In genomic region chr7:28093541-28093940, GRCm38 (mm10) we compare ENCODE assay signal across 16 mouse cellular contexts. TPM values are rescaled to one million over a fixed set of nuclear protein-coding genes. Genes with fewer than 3 reads are reported as not detected.
"Had no signal": no experiment of that assay in that cellular context is flagged by ENCODE, and none has a peak within 500 bp of the region (broad histone marks: within the 10 kb centered on the region; RNA-seq: fewer than 3 reads in every experiment).

No protein-coding gene starts in this region.

- H3K4me2 ChIP-seq: liver, embryonic 13.5 days; lung, embryonic 15.5 days; midbrain, embryonic 11.5 days; stomach, embryonic 15.5 days had no signal

- ATAC-seq: liver, postnatal 0 days had no signal

- DNase-seq: kidney, adult 11 months; kidney, adult 9 months; liver; liver, embryonic 13.5 days; liver, postnatal 0 days; lung, postnatal 14 days; thymus, postnatal 14 days had no signal

- H3K27me3 ChIP-seq: liver, embryonic 13.5 days; lung, embryonic 15.5 days; stomach, embryonic 15.5 days had no signal

- H3K9ac ChIP-seq: liver, embryonic 13.5 days; liver, postnatal 0 days; lung, embryonic 15.5 days; stomach, embryonic 15.5 days had no signal

- H3K4me3 ChIP-seq: layer of hippocampus, adult 2 months; liver, embryonic 13.5 days; lung, embryonic 15.5 days; megakaryocyte, embryonic 14.5 days; stomach, embryonic 15.5 days had no signal

- H3K9me3 ChIP-seq: liver, embryonic 13.5 days; lung, embryonic 15.5 days; stomach, embryonic 15.5 days had no signal

- H3K27ac ChIP-seq: kidney, postnatal 0 days; layer of hippocampus, adult 2 months; liver, embryonic 13.5 days; lung, embryonic 15.5 days; macrophage; stomach, embryonic 15.5 days had no signal

- H3K4me1 ChIP-seq: liver, embryonic 13.5 days; lung, embryonic 15.5 days; megakaryocyte, embryonic 14.5 days; stomach, embryonic 15.5 days had no signal

- H3K36me3 ChIP-seq: liver, embryonic 13.5 days; lung, embryonic 15.5 days; stomach, embryonic 15.5 days had no signal

RNA-seq across cellular contexts. Expression of gene Fcgbp, which starts 22.5 kb away (rescaled TPM):
- polyA plus RNA-seq: liver, postnatal 0 days; macrophage; midbrain, embryonic 11.5 days; neural tube, embryonic 11.5 days had no signal

RNA-seq across cellular contexts. Expression of gene 9530053A07Rik, which starts 35.7 kb away (rescaled TPM):
- total RNA-seq: neutrophil, adult 5-6 weeks had no signal
- polyA plus RNA-seq: liver, embryonic 13.5 days; liver, postnatal 0 days; macrophage had no signal
